Mouse (Mus musculus): ENCODE measurements around the gene Prss48. TPM values are rescaled to one million over a fixed set of nuclear protein-coding genes. Genes with fewer than 3 reads are reported as not detected.

The Prss48 gene
- total RNA-seq, 1 experiment from 2014 or later = not detected

DNA sequence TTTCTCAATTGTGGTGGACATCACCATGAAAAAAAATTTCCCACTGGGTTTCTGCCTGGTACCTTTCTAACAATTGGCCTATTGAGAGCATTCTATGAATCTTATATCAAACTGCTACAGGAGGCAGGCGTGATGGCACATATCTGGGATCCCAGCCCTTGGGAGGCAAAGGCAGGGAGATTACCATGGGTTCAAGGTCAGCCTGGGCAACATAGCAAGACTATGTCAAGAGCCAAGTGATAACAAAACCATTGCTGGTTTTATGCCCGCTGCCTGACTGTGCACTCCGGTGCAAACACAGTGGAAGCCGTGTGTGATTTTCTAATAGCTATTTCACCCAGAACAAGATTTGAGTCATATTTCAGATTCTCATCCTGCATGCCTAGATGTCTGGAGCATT is 51.4 kb downstream of the Prss48 start:
- DNase-seq = no peak

Other genes starting within 250 kb of the Prss48 start
- gene Fam160a1, start 185.2 kb downstream of the Prss48 start, total RNA-seq (2021) = 5.9 and 6.9 TPM in 2 replicates
- 1.7 and 1.9 TPM in 2 replicates for gene Glt28d2, start 115.0 kb downstream of the Prss48 start, total RNA-seq (2021)
- gene Gm37240, start 115.0 kb downstream of the Prss48 start, total RNA-seq (2021) = 4.2 and 6.2 TPM in 2 replicates
- 22.4 and 24.2 TPM in 2 replicates for gene Sh3d19, start 31.4 kb downstream of the Prss48 start, total RNA-seq (2021)
- gene Rps3a1, start 140.2 kb upstream of the Prss48 start, total RNA-seq (2021) = 771 and 936 TPM in 2 replicates
- gene Lrba, start 222.2 kb upstream of the Prss48 start, total RNA-seq (2021) = 30.0 and 31.2 TPM in 2 replicates

All from adrenal gland, postnatal 14 days (tissue).